ENCODE assay signal across 9 mouse cellular contexts in genomic region chr2:90506143-90506542, GRCm38 (mm10).
DNase-seq lines count a peak whose midpoint lies in the region; ATAC-seq and TF ChIP-seq lines count a peak whose summit lies in the region.
"Had no signal": no experiment of that assay in that cellular context is flagged by ENCODE, and none has a peak within 500 bp of the region (broad histone marks: within the 10 kb centered on the region; RNA-seq: fewer than 3 reads in every experiment).

No protein-coding gene starts in this region.

- no peak for TF ChIP-seq EP300 in heart, adult 2 months (IDR thresholded peaks at IDR 0.05; ENCODE audit: insufficient read depth, low read depth, low read length)

- TF ChIP-seq POLR2A in heart, adult 2 months (IDR thresholded peaks at IDR 0.05; ENCODE audit: insufficient read depth, low read depth, low read length) = no peak

- WGBS in heart, adult 2 months = 72% methylated on average over 3 of the region's 3 CpGs
- 69% methylated on average over 3 of the region's 3 CpGs for WGBS in heart, embryonic 10.5 days
- WGBS in lung, embryonic 16.5 days = 36% methylated on average over 3 of the region's 3 CpGs
- WGBS in midbrain, embryonic 13.5 days = 29% methylated on average over 3 of the region's 3 CpGs

- ATAC-seq in lung, embryonic 16.5 days (ENCODE audit: low read depth) = peak; percentile 34; the same call in 1 of the 2 replicates
- ATAC-seq in midbrain, embryonic 13.5 days = peak; percentile 40; the same call in 1 of the 2 replicates

- H3K36me3 ChIP-seq in heart, adult 2 months (ENCODE audit: control insufficient read depth, insufficient read depth, low read length) = no peaks in the 10 kb centered on the region
- H3K36me3 ChIP-seq in heart, embryonic 10.5 days = no peaks in the 10 kb centered on the region
- H3K36me3 ChIP-seq in lung, embryonic 16.5 days (ENCODE audit: control insufficient read depth, insufficient read depth, low read length) = no peaks in the 10 kb centered on the region
- H3K36me3 ChIP-seq in midbrain, embryonic 13.5 days = no peaks in the 10 kb centered on the region

- peaks cover 6% of the 10 kb centered on the region for H3K4me1 ChIP-seq in heart, adult 2 months (ENCODE audit: control insufficient read depth, insufficient read depth, low read length)
- peaks cover 13% of the 10 kb centered on the region for H3K4me1 ChIP-seq in heart, embryonic 10.5 days
- H3K4me1 ChIP-seq in lung, embryonic 16.5 days (replicated peaks; ENCODE audit: control insufficient read depth, insufficient read depth, low read length) = peaks cover 10% of the 10 kb centered on the region
- H3K4me1 ChIP-seq in midbrain, embryonic 13.5 days (replicated peaks) = peaks cover 7% of the 10 kb centered on the region

- DNase-seq in heart, adult 2 months = peak; percentile 40 to 41
- no peak for DNase-seq in heart, embryonic 10.5 days (ENCODE audit: low spot score)
- no peak for DNase-seq in lung, postnatal 14 days
- peak; percentile 57 to 59 for DNase-seq in heart, postnatal 10 days
- DNase-seq in adrenal gland, postnatal 10 days = no peak
- DNase-seq: layer of hippocampus, postnatal 36 days had no signal

- H3K9me3 ChIP-seq in heart, embryonic 10.5 days = no peaks in the 10 kb centered on the region
- H3K9me3 ChIP-seq in lung, embryonic 16.5 days (ENCODE audit: control insufficient read depth, low read length) = no peaks in the 10 kb centered on the region
- no peaks in the 10 kb centered on the region for H3K9me3 ChIP-seq in midbrain, embryonic 13.5 days

- H3K9ac ChIP-seq in heart, adult 2 months (ENCODE audit: low read depth, low read length) = no peak overlapping the region
- H3K9ac ChIP-seq in lung, embryonic 16.5 days (ENCODE audit: low read length) = no peak overlapping the region
- H3K9ac ChIP-seq in midbrain, embryonic 13.5 days (replicated peaks) = no peak overlapping the region
- H3K9ac ChIP-seq: liver, embryonic 14.5 days had no signal

- no peaks in the 10 kb centered on the region for H3K27me3 ChIP-seq in heart, adult 2 months (ENCODE audit: control insufficient read depth, insufficient read depth, low read length)
- no peaks in the 10 kb centered on the region for H3K27me3 ChIP-seq in heart, embryonic 10.5 days (ENCODE audit: insufficient read depth, poor library complexity, severe bottlenecking)
- no peaks in the 10 kb centered on the region for H3K27me3 ChIP-seq in lung, embryonic 16.5 days (ENCODE audit: control insufficient read depth, insufficient read depth, low read depth, low read length)
- H3K27me3 ChIP-seq in midbrain, embryonic 13.5 days = no peaks in the 10 kb centered on the region

- no peaks in the 10 kb centered on the region for H3K79me2 ChIP-seq in heart, adult 2 months (replicated peaks; ENCODE audit: control insufficient read depth, insufficient read depth, low read length)

- intact Hi-C loops in heart, adult 2 months (cut with DNase I) = no loop called here
- intact Hi-C loops in heart, postnatal 10 days (cut with DNase I) = no loop called here

- H3K4me2 ChIP-seq in lung, embryonic 16.5 days (ENCODE audit: low read depth, low read length) = no peak overlapping the region
- H3K4me2 ChIP-seq in midbrain, embryonic 13.5 days (replicated peaks) = no peak overlapping the region

- TF ChIP-seq CTCF in heart, adult 2 months (IDR thresholded peaks at IDR 0.05) = no peak

- H3K27ac ChIP-seq in heart, adult 2 months = peak overlapping the region; percentile 6
- no peak overlapping the region for H3K27ac ChIP-seq in heart, embryonic 10.5 days
- no peak overlapping the region for H3K27ac ChIP-seq in lung, embryonic 16.5 days (ENCODE audit: low read length)
- no peak overlapping the region for H3K27ac ChIP-seq in midbrain, embryonic 13.5 days
- H3K27ac ChIP-seq: liver, embryonic 14.5 days had no signal

- H3K4me3 ChIP-seq in heart, adult 2 months = no peak overlapping the region
- H3K4me3 ChIP-seq in heart, embryonic 10.5 days = no peak overlapping the region
- no peak overlapping the region for H3K4me3 ChIP-seq in lung, embryonic 16.5 days (ENCODE audit: low read length)
- no peak overlapping the region for H3K4me3 ChIP-seq in midbrain, embryonic 13.5 days (replicated peaks)

Comparison
In these comparisons a context has a peak if more than half of its experiments do, and no peak if none do; other contexts are left out.
1. DNase-seq: peak in heart, adult 2 months (2 of 2) and heart, postnatal 10 days (2 of 2); none in heart, embryonic 10.5 days (single experiment), lung, postnatal 14 days (single experiment) and adrenal gland, postnatal 10 days (single experiment).